Mouse (Mus musculus) T-cell, adult 2 months (primary cell): Measurements from ENCODE around the gene Ppp1r12c.

Experiments used
- DNase-seq: peaks from one replicate; pipeline ENCODE4 v3.0.0; 2022; ENCODE audit warnings: low spot score

The Ppp1r12c gene

GRCm38 (mm10) chr7:4516332-4517050, 15.0 kb upstream of the Ppp1r12c start, which contains the start of gene Tnnt1:
Tnnt1 (minus strand) TSS chr7:4516382.
- no peak for DNase-seq

- no peak for DNase-seq
Observed at GRCm38 (mm10) chr7:4515853-4516252, 14.4 kb upstream of the Ppp1r12c start.

DNA sequence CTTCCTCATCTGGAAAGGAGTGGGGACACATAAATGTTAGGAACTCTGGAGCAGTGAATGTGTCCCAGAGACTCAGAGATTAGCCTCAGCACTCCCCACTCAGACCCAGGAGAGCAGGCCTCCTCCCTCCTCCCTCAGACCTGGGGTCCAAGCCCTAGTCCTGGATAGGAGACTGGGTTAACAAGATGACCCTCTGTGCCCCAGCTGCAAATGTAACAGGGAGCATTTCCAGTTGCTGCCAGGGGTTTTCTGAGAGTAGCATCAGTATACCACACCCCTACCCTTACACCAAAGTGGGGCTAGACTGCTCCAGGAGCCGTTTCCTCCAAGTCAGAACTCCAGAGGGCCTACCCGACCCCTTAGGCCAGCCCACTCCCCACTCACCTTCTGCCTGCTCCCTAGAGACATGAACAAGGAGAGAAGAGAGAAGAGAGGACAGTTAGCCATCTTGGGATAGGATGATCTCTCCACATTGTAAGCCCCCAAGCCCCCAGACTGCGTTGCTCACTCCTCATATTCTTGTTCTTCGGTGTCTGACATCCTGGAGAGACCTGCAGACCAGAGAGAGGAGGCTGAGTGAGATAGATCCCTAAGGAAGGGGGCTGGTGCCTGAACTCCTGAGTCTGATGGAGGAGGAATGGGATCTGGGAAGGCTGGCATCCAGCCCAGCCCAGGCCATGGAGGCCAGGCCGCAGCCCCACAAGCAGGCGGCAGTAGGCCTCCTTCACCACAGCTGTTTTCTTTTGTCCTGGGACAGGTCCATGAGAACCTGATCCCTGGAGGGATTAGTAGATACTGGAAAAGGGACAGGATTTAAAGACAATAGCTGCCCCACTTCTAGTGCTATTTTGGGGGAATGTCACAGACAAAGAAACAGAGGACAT, 12.6 kb upstream of the Ppp1r12c start:
- DNase-seq: no peak

GRCm38 (mm10) chr7:4513236-4513635, 11.8 kb upstream of the Ppp1r12c start:
- DNase-seq: peak; percentile 49

GRCm38 (mm10) chr7:4511489-4512224, 10.2 kb upstream of the Ppp1r12c start:
- DNase-seq: no peak

GRCm38 (mm10) chr7:4509863-4510608, 8.6 kb upstream of the Ppp1r12c start:
- peak; percentile 78 for DNase-seq

- DNase-seq: no peak
Observed at GRCm38 (mm10) chr7:4508739-4509116, 7.2 kb upstream of the Ppp1r12c start.

DNA sequence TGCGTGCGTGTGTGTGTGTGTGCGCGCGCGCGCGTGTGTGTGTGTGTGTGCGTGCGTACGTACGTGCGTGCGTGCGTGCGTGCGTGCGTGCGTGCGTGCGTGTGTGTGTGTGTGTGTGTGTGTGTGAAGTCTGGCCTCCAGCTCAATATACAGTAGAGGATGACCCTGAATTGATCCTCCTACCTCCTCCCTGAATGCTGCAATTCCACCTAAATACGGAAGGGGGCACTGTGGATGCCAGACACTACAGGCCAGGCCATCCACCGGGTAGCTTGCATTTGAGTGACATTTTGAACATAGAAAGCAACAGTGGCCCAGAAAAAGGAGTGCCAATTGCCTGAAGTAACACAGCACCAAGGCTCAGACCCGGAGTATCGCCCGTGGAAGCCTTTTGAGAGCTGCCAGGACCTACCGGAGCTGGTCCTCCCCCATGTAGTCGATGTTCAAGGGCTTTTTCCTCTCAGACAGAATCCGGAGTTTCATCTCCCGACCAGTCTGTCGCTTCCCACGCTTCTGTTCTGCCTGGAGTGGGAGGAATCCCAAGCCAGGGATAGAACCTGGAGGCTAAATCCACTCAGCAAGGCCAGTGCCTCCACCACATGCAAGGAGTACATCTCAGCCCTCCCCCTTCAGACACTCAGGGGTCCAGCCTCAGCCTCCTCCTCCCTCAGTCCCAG, 6.7 kb upstream of the Ppp1r12c start:
- no peak for DNase-seq

DNA sequence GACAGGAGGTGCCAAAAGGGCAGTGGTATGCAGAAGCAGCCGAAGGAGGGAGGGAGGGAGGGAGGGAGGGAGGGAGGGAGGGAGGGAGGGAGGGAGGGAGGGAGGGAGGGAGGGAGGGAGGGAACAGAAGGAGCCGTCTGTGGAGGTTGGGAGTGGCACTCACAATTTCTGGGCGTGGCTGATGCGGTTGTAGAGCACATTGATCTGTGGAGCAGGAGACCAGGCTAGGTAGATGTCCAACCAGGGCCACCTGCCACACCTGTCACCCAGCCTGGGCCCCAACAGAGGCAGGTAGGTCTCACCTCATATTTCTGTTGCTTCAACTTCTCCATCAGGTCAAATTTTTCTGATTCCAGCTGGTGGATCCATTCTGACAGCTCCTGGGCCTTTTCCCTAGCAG, 5.7 kb upstream of the Ppp1r12c start:
- DNase-seq: no peak

DNA sequence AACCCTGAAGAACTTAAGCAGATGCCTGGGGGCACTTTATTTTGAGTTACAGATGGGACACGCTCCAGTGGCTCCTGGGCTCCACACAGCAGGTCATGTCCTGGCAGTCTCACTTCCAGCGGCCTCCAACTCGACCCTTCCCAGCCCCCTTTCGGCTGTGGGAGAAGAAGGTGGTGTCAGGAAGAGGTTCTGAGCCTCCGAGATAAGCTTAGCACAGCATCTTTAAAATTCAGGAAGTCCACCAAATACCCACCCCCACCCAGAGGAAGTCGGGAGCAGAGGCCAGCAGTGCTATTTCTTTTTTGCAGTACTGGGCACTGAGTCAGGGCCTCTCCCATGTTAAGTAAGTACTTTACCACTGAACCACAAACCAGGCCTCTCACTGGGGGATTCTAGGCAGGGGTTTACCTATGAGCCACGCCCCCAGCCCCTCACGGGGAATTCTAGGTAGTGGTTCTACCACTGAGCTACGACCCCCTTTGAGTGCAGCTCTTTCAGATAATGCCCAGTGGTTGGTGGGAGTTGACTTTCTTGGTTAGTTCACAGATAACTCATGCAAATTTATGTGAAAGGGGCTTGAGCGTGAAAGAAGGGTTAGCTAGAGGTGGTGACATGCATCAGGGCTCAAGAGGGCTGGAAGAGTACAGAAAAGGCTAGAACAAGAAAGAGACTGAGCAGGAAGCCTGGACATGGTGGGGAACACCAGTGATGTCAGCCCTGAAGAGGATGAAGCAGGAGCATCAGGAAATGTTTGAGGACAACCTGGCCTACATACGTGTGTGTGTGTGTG, 3.4 kb upstream of the Ppp1r12c start:
- DNase-seq: no peak

DNA sequence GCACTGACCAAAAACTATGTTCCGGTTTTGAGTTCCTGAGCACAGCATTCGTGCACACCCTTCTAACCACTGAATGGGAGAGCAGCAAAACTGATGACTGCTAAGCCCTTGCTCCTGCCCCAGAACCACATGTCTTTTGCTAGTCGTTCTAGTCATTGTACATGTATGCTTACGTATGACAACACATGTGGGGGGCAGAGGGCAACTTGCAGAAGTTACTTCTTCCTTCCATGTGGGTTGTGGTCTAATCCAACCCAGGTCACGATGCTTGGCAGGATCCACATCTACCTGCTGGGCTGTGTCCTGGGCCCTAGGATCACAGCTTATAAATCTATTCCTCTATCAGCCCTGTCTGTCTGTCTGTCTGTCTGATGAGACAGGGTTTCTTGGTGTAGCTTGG, 2.4 kb upstream of the Ppp1r12c start:
- no peak for DNase-seq

GRCm38 (mm10) chr7:4503100-4503499, 1.6 kb upstream of the Ppp1r12c start:
- DNase-seq: no peak

- DNase-seq: peak; percentile 25
Observed at GRCm38 (mm10) chr7:4502421-4503090, 1.1 kb upstream of the Ppp1r12c start.

GRCm38 (mm10) chr7:4500892-4501471, 498 bp downstream of the Ppp1r12c start:
- DNase-seq: peak; percentile 64

DNA sequence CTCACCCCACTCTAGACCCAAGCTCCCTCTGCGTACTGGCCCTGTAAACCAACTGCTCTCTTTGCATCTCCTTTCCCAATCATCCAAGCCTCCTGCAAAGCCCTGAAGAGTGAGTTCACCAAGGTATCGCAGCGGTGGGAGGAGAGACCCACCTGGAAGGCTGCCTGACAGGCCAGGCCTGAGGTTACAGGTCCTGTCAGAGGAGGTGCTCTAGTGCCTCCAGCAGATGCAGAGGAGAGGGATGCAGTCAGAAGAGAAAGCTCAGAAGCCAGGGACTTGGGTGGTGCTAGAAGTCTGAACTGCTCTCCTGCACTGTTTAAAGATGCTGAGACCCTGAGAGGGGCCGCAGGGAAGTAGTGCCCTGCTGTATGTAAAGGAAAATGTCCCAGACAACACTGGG, 2.4 kb downstream of the Ppp1r12c start:
- no peak for DNase-seq

DNA sequence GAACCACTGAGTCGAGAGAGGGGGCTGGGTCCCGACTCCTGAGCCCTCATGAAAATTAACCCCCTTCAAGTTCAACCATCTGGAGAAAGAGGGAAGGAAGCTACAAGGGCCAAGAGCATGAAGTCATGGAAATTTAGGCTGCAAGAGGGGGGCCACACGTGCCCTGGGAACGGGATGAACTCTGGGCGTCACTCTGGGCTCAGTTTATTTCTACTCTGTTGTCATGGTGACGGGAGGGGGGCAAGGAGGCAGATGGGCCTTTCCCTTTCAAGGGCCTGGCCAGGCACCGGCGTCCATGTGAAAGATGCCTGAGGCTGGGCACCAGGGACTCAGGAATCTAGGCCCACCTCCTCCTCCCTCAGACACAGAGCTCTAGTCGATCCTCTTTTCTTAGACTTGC, 3.2 kb downstream of the Ppp1r12c start:
- no peak for DNase-seq

DNA sequence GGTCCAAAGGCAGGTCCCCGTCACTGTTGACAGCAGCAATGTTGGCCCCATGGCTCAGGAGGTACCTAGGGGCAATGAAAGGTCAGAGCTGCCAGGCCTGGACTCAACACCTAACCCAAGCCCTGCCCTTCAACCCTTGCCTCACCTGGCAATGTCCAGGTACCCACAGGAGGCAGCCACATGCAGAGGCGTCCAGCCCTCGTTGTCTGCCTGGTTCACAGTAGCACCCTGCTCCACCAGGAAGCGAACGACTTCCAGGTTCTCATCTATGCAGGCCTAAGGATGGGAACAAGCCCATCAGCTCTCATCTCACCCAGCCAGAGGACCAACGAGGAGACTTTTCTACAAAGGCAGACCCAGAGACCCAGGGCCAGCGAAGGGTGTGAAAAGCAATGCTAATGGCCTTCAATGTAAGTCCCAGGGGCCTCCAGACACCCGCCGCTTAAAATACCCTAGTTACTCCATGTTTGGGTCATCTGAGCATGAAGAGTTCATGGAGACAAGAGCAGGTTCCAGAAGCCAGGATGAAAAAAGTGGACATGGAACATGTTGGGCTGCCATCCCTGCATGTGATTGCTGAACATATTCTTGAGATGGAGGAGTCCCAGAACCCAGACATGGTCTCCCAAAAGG, 4.1 kb downstream of the Ppp1r12c start:
- no peak for DNase-seq

DNA sequence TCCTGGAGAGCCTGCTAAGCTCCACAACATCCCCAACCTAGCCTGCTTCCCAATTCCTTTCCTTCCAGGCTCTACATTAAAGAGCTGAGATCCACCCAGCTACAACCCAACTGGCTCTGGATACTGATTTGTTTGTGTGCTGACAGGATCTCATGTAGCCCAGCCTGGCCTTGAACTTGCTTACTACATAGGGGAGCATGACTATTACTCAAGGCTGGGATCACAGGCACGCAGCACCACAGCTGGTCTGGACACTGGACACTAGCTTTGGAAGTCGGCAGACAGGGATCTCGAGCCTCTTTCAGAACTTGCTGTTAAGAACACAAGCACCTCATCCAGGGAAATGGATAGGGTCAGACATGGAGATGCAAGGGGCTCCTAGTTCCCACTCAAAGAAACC, 5.0 kb downstream of the Ppp1r12c start:
- DNase-seq: no peak

DNA sequence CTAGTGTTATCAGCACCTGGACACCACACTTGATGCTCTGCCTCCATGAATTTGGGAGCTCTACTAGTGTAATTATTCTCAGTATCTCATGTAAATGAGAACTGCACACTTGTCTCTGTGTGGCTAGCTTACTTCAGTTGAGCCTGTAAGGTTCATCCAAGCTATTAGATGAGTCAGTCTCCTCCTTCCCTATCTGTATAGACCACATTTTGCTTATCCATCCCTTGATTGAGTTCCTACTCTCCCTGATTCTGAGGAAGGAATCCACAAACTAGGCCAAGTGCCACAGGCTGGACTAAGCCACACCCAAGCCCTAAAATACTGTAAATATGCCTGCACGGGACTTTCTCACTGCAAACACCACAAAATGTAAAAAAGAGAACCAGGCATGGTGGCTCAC, 7.5 kb downstream of the Ppp1r12c start:
- DNase-seq: no peak
